8 mouse cellular contexts compared by ENCODE assay signal in genomic region chr19:4300852-4301734, GRCm38 (mm10). TPM values are rescaled to one million over a fixed set of nuclear protein-coding genes. Genes with fewer than 3 reads are reported as not detected.
DNase-seq lines count a peak whose midpoint lies in the region; ATAC-seq lines count a peak whose summit lies in the region.

No protein-coding gene starts in this region.

- H3K4me3 ChIP-seq in neural tube, embryonic 12.5 days = no peak overlapping the region
- H3K4me3 ChIP-seq in liver, embryonic 12.5 days = no peak overlapping the region

- DNase-seq in adrenal gland, postnatal 14 days = peak; percentile 14
- DNase-seq in adrenal gland, postnatal 25 days = no peak
- DNase-seq in neural tube, embryonic 10.5 days (ENCODE audit: extremely low spot score, low spot score) = no peak
- peak; percentile 50 for DNase-seq in thymus, postnatal 4 days
- DNase-seq in right cerebral cortex, postnatal 14 days = no peak
- DNase-seq in urinary bladder, postnatal 10 days (ENCODE audit: low spot score) = no peak

- no peaks in the 10 kb centered on the region for H3K36me3 ChIP-seq in neural tube, embryonic 12.5 days
- peaks cover 31% of the 10 kb centered on the region for H3K36me3 ChIP-seq in liver, embryonic 12.5 days

- no peak overlapping the region for H3K9ac ChIP-seq in neural tube, embryonic 12.5 days
- H3K9ac ChIP-seq in liver, embryonic 12.5 days = 0 out of 2 replicates have a peak overlapping the region, but pooled peaks have one; percentile 14

- peaks cover 59% of the 10 kb centered on the region for H3K4me1 ChIP-seq in neural tube, embryonic 12.5 days
- peaks cover 93% of the 10 kb centered on the region for H3K4me1 ChIP-seq in liver, embryonic 12.5 days

- H3K9me3 ChIP-seq in neural tube, embryonic 12.5 days = no peaks in the 10 kb centered on the region
- H3K9me3 ChIP-seq in liver, embryonic 12.5 days (replicated peaks) = no peaks in the 10 kb centered on the region

- H3K27me3 ChIP-seq in neural tube, embryonic 12.5 days (replicated peaks) = no peaks in the 10 kb centered on the region
- H3K27me3 ChIP-seq in liver, embryonic 12.5 days (replicated peaks) = no peaks in the 10 kb centered on the region

- no peak for ATAC-seq in neural tube, embryonic 12.5 days (ENCODE audit: low FRiP score, low read depth)
- no peak for ATAC-seq in liver, embryonic 12.5 days

- 78% methylated on average over 11 of the region's 11 CpGs for WGBS in neural tube, embryonic 12.5 days
- WGBS in liver, embryonic 12.5 days (ENCODE audit: insufficient replicate concordance) = 49% methylated on average over 11 of the region's 11 CpGs

- H3K4me2 ChIP-seq in neural tube, embryonic 12.5 days (replicated peaks) = peak overlapping the region; percentile 45
- peak overlapping the region; percentile 73 for H3K4me2 ChIP-seq in liver, embryonic 12.5 days

- peak overlapping the region; percentile 51; the same call in 1 of the 2 replicates for H3K27ac ChIP-seq in neural tube, embryonic 12.5 days
- peak overlapping the region; percentile 75 for H3K27ac ChIP-seq in liver, embryonic 12.5 days

RNA-seq across cellular contexts. Expression of gene Grk2, which starts 4.9 kb away (rescaled TPM):
- total RNA-seq in adrenal gland, postnatal 14 days (2021) = 45.2 and 74.4 TPM in 2 replicates
- 45.8 and 59.4 TPM in 2 replicates for total RNA-seq in adrenal gland, postnatal 25 days (2021)
- polyA plus RNA-seq in neural tube, embryonic 12.5 days (2016; fragmentation: Nextera tagmentation; extraction: Ambion mirVana) = 19.7 and 21.2 TPM in 2 replicates
- 15.7 and 17.9 TPM in 2 replicates for polyA plus RNA-seq in liver, embryonic 12.5 days (2016; fragmentation: Nextera tagmentation; extraction: Ambion mirVana)

RNA-seq across cellular contexts. Expression of gene Ankrd13d, which starts 18.2 kb away (rescaled TPM):
- 2.7 and 4.8 TPM in 2 replicates for total RNA-seq in adrenal gland, postnatal 14 days (2021)
- 4.3 and 4.9 TPM in 2 replicates for total RNA-seq in adrenal gland, postnatal 25 days (2021)
- polyA plus RNA-seq in neural tube, embryonic 12.5 days (2016; fragmentation: Nextera tagmentation; extraction: Ambion mirVana) = 18.5 and 19.0 TPM in 2 replicates
- 0.99 and 1.4 TPM in 2 replicates for polyA plus RNA-seq in liver, embryonic 12.5 days (2016; fragmentation: Nextera tagmentation; extraction: Ambion mirVana)

RNA-seq across cellular contexts. Expression of gene Ssh3, which starts 32.1 kb away (rescaled TPM):
- total RNA-seq in adrenal gland, postnatal 14 days (2021) = 17.3 and 20.8 TPM in 2 replicates
- total RNA-seq in adrenal gland, postnatal 25 days (2021) = 35.6 and 52.3 TPM in 2 replicates
- polyA plus RNA-seq in neural tube, embryonic 12.5 days (2016; fragmentation: Nextera tagmentation; extraction: Ambion mirVana) = 5.9 and 7.0 TPM in 2 replicates
- 2.2 and 2.6 TPM in 2 replicates for polyA plus RNA-seq in liver, embryonic 12.5 days (2016; fragmentation: Nextera tagmentation; extraction: Ambion mirVana)

Comparison
In these comparisons a context has a peak if more than half of its experiments do, and no peak if none do; other contexts are left out.
1. DNase-seq: peak in adrenal gland, postnatal 14 days (single experiment) and thymus, postnatal 4 days (single experiment); none in adrenal gland, postnatal 25 days (single experiment), neural tube, embryonic 10.5 days (single experiment), right cerebral cortex, postnatal 14 days (single experiment) and urinary bladder, postnatal 10 days (single experiment).